Mouse (Mus musculus) neural tube, embryonic 15.5 days (tissue): Measurements from ENCODE around the gene Olfr1359. TPM values are rescaled to one million over a fixed set of nuclear protein-coding genes. Genes with fewer than 3 reads are reported as not detected.
A peak's percentile ranks its signal among the peaks of the same experiment; 100 is the strongest.
"Not testable (repeated sequence)": the region's sequence is repeated elsewhere in the genome, so short reads cannot be mapped to it uniquely, and the experiment has no call there.

ENCODE experiments used
- ATAC-seq: fragments of 200-750 bp; cut with Nextera tagmentation; 2 replicates; pipeline ENCODE4 v1.8.0; 2017; ENCODE audit warnings: mild to moderate bottlenecking, moderate TSS enrichment, moderate library complexity; ENCODE audit not compliant: low FRiP score
- H3K27ac ChIP-seq: fragments of 300-500 bp; sonication (generic); replicated peaks from 2 replicates; pipeline ENCODE4 v1.5.1; 2015; ENCODE audit warnings: mild to moderate bottlenecking, inconsistent platforms
- H3K27me3 ChIP-seq: fragments of 300-500 bp; sonication (generic); replicated peaks from 2 replicates; pipeline ENCODE4 v1.6.1; 2015; ENCODE audit warnings: inconsistent platforms
- H3K36me3 ChIP-seq: fragments of 300-500 bp; sonication (generic); 2 replicates; pipeline ENCODE4 v1.6.1; 2015; ENCODE audit warnings: inconsistent platforms
- H3K4me1 ChIP-seq: fragments of 300-500 bp; sonication (generic); 2 replicates; pipeline ENCODE4 v1.6.1; 2015; ENCODE audit warnings: inconsistent platforms
- H3K4me2 ChIP-seq: fragments of 300-500 bp; sonication (generic); 2 replicates; pipeline ENCODE4 v1.6.1; 2015; ENCODE audit warnings: inconsistent platforms, mild to moderate bottlenecking, moderate library complexity
- H3K4me3 ChIP-seq: fragments of 300-500 bp; sonication (generic); replicated peaks from 2 replicates; pipeline ENCODE4 v1.5.1; 2015; ENCODE audit warnings: mild to moderate bottlenecking, inconsistent platforms
- H3K9ac ChIP-seq: fragments of 300-500 bp; sonication (generic); replicated peaks from 2 replicates; pipeline ENCODE4 v1.6.1; 2015; ENCODE audit warnings: mild to moderate bottlenecking, inconsistent platforms
- H3K9me3 ChIP-seq: fragments of 300-500 bp; sonication (generic); replicated peaks from 2 replicates; pipeline ENCODE4 v1.6.1; 2016; ENCODE audit warnings: inconsistent platforms
- WGBS: fragments of 180-500 bp; shearing (Covaris S2); methylation state at CpG from one replicate; pipeline ENCODE4 v1.1.7; 2015; ENCODE audit warnings: mixed read lengths; 5-methylcytosine and 5-hydroxymethylcytosine counted together
- polyA plus RNA-seq: library from polyadenylated mRNA; unstranded; fragments of >200 nt; fragmentation: Nextera tagmentation; extraction: Ambion mirVana; gene quantifications from 2 replicates; pipeline ENCODE4 v1.2.1, GENCODE M21; 2015

Gene Olfr1359
- polyA plus RNA-seq, 1 experiment from 2014 or later = not detected

DNA sequence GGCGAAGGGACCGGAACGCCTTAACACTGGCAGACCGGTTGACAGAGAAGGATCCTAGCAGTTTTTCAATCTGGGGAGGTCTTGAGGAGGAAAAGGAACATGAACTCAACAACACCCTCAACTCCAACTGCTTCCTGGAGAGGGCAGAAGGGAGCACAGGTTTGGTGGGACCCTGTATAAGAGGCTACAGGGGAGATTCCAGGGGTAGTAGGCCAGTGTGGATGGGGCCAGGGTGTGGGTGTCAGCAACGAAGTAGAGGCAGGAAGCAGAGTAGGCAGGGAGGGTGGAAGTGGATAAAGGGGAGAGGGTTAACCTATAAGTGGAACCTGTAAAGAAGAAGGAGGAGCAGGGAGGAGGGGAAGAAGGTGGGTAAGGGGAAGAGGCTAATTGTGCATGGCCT is 35.6 kb downstream of the Olfr1359 start:
- H3K36me3 ChIP-seq = no peaks in the 10 kb centered on the region
- H3K27ac ChIP-seq = peak overlapping the region; percentile 96
- no peaks in the 10 kb centered on the region for H3K9me3 ChIP-seq
- peak overlapping the region; percentile 80; the same call in 1 of the 2 replicates for H3K4me2 ChIP-seq
- no peak overlapping the region for H3K4me3 ChIP-seq
- no peaks in the 10 kb centered on the region for H3K27me3 ChIP-seq
- 63% methylated on average over 5 of the region's 5 CpGs for WGBS
- H3K9ac ChIP-seq = no peak overlapping the region
- ATAC-seq = 0 out of 2 replicates have a peak, but pooled peaks have one; percentile 15
- H3K4me1 ChIP-seq = peaks cover 19% of the 10 kb centered on the region

DNA sequence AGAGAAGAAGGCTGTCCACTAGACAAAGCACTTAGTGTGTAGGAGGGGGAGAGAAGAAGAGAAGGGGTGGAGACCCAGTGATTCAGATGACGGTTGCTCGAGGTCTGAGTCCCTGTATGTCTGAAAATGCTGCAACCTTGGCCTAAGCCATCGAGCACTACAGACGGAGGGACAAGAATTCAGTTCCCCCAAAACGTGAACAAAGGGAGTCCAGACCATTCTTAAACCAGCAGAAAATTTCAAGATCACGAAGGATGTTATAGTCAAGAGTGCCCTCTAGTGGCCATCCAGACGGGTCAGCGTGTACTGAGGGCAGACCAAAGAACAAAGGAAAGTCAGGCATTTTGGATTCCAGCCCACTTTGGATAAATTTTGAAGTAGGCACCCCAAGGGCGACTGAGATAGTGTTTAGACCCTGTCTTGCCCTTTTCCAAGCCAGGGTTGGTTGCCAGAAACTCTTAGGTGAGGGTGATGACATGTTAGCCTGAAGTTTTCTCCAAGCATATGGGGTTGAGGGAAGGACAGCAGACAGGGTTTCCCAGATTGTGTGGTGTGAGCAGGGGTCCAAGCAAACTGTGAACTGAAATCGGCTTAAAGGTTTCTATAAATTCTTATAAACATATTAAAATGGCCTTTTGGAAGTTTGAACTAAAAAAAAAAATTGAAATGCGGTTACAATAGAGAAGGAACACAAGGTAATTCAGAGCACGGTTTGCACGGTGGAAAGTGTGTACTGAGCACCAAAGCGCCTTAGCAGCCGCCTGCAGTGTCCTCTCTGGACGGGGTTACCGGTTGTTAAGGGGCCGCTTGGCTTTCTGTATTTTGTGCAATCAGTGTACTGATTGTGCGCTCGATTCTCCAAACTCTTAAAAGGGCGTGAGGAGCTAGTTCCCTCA is 36.3 kb downstream of the Olfr1359 start:
- no peaks in the 10 kb centered on the region for H3K9me3 ChIP-seq
- H3K4me1 ChIP-seq = peaks cover 19% of the 10 kb centered on the region
- peak overlapping the region; percentile 43 for H3K4me3 ChIP-seq
- 0% methylated on average over 21 of the region's 21 CpGs for WGBS
- peak overlapping the region; percentile 96 for H3K27ac ChIP-seq
- no peaks in the 10 kb centered on the region for H3K36me3 ChIP-seq
- peak overlapping the region; percentile 67 for H3K9ac ChIP-seq
- peak; percentile 85 for ATAC-seq
- peak overlapping the region; percentile 80 for H3K4me2 ChIP-seq
- H3K27me3 ChIP-seq = no peaks in the 10 kb centered on the region

DNA sequence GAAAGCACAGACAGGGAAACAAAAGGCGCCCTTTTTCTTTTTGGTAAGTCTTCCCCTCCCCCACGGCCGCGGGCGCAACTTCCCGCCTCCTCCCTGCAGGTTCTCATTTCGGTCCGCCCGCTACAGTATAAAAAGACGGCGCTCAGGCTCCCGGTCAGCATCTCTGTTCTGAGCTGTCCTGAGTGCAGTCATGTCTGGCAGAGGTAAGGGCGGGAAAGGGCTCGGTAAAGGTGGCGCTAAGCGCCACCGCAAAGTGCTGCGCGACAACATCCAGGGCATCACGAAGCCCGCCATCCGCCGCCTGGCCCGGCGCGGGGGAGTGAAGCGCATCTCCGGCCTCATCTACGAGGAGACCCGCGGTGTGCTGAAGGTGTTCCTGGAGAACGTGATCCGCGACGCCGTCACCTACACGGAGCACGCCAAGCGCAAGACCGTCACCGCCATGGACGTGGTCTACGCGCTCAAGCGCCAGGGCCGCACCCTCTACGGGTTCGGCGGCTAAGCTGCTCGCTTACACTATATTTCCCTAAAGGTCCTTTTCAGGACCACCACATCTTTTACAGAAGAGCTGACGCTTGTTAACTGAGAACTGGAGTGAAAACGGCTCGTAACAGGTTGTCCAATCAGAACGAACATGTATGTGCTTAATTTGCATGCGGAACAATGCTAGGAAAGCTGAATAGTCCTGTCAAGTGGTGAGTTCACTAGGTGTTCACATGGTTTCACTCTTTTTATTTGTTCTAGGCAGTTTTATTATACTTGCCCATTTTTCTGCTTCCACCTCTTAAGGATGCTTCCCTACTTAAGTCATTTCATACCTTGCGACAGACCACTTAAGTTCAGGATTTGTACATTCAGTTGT is 37.2 kb downstream of the Olfr1359 start, which contains the start of gene Hist1h4j:
Hist1h4j (plus strand) TSS at position 159 of the 862 bp plus-strand sequence.
- peak within 1 kb of the TSS; percentile 80 for H3K4me2 ChIP-seq
- ATAC-seq = peak; percentile 93
- under 1% methylated on average over 46 of the region's 56 CpGs for WGBS
- not testable (repeated sequence) for H3K36me3 ChIP-seq, H3K27me3 ChIP-seq, H3K9me3 ChIP-seq
- peaks cover 19% of the 10 kb centered on the region for H3K4me1 ChIP-seq
- H3K9ac ChIP-seq = peak within 1 kb of the TSS; percentile 67
- H3K27ac ChIP-seq = peak within 1 kb of the TSS; percentile 96
- peak within 1 kb of the TSS; percentile 43 for H3K4me3 ChIP-seq

DNA sequence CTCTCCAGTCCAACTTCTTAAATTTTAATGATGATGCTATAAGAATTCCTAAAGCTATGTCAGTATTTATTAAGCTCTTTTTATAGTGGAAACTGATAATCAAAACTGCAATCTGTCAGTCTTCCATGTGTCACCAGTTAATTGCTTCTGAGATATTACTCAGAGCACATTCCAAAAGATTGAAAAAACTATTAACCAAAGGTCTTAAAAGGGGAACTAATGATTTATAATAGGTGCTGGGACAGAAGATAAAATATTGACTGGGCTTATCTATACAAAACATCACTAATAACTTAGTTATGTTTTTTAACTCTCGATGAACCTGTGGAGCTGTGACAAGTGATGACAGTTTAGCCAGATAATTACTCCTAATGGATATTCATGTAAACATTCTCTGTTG is 47.1 kb downstream of the Olfr1359 start:
- H3K4me3 ChIP-seq = no peak overlapping the region
- no peak overlapping the region for H3K4me2 ChIP-seq
- ATAC-seq = no peak
- no peaks in the 10 kb centered on the region for H3K36me3 ChIP-seq
- peaks cover 14% of the 10 kb centered on the region for H3K4me1 ChIP-seq
- H3K27ac ChIP-seq = no peak overlapping the region
- H3K27me3 ChIP-seq = no peaks in the 10 kb centered on the region
- H3K9me3 ChIP-seq = no peaks in the 10 kb centered on the region
- H3K9ac ChIP-seq = no peak overlapping the region
- WGBS = 92% methylated on average over 1 of the region's 1 CpGs

DNA sequence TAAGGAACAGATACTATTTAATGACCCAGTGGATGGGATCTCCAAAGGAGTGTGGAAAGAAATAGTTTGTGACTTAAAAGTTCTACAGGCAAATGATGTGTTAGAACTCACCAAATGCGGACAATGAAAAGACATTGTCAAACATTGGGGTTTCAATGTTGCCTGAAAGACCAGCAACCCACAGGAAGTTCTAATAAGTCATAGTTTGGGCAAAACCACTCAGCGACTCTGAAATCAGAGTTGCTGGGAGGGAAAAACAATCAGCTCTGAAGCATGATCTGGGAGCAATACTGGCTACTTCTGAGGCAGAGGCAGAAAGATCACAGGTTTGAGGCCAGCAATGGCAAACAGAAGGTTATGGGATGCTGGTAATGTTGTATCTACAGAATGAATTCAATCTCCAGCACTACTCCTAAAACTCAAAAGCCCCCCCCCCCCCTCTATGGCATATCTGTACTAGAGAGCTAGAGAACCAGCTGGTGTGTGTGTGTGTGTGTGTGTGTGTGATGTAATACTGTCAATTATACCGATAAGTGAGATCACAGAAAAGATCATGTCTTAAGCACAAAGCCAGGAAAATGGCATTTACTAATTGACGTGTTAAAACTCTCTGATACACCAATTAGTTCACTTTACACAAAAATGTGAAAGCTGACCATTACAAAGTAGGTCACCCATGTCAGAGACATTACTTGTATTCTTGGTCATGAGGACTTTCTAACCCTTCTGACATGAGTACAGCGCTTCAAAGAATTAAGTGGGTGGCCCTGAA is 51.7 kb downstream of the Olfr1359 start:
- peaks cover 24% of the 10 kb centered on the region for H3K4me1 ChIP-seq
- no peaks in the 10 kb centered on the region for H3K9me3 ChIP-seq
- peak overlapping the region; percentile 55 for H3K9ac ChIP-seq
- 7% methylated on average over 5 of the region's 5 CpGs for WGBS
- peak overlapping the region; percentile 89 for H3K27ac ChIP-seq
- H3K4me3 ChIP-seq = peak overlapping the region; percentile 48
- H3K4me2 ChIP-seq = peak overlapping the region; percentile 71
- H3K27me3 ChIP-seq = no peaks in the 10 kb centered on the region
- no peak for ATAC-seq
- no peaks in the 10 kb centered on the region for H3K36me3 ChIP-seq

DNA sequence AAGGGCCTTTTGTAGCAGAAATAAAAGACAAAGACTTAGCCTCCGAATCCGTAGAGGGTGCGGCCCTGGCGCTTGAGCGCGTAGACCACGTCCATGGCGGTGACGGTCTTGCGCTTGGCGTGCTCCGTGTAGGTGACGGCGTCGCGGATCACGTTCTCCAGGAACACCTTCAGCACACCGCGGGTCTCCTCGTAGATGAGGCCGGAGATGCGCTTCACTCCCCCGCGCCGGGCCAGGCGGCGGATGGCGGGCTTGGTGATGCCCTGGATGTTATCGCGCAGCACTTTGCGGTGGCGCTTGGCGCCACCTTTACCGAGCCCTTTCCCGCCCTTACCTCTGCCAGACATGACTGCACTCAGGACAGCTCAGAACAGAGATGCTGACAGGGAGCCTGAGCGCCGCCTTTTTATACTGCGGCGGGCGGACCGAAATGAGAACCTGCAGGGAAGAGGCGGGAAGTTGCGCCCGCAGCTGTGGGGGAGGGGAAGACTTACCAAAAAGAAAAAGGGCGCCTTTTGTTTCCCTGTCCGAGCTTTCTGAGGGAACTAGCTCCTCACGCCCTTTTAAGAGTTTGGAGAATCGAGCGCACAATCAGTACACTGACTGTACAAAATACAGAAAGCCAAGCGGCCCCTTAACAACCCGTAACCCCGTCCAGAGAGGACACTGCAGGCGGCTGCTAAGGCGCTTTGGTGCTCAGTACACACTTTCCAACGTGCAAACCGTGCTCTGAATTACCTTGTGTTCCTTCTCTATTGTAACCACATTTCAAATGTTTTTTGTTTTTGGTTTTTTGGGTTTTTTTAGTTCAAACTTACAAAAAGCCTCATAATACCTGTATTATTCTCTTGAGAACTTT is 52.5 kb downstream of the Olfr1359 start, which contains the start of gene Hist1h4k:
Hist1h4k (minus strand) TSS at position 347 of the 859 bp plus-strand sequence.
- Histone ChIP-seq H3K4me2 (peak within 1 kb of the TSS; percentile 71), H3K9ac (peak within 1 kb of the TSS; percentile 55), H3K27ac (peak within 1 kb of the TSS; percentile 89), H3K4me1 (peaks cover 28% of the 10 kb centered on the region), H3K4me3 (peak within 1 kb of the TSS; percentile 48)
- peak; percentile 90 for ATAC-seq
- not testable (repeated sequence) for H3K9me3 ChIP-seq, H3K27me3 ChIP-seq, H3K36me3 ChIP-seq
- WGBS = 0% methylated on average over 42 of the region's 56 CpGs

DNA sequence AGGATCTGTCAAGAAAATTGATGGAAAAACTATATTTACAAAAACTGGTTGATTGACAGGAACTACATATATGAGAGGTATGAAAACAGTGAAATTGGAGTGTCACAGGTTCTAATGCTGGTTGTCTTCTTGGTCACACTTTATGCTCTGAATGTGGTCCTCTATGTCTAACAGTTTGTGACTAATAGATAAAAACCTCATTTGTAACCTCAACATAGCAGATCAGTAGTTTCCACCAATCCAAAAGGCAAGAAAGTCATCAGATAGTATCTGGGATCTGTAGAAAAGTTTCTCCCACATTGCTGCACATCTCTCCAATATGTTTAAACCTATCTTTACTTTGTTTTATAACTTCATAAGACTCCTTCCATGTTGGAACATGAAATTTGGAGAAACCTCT is 53.5 kb downstream of the Olfr1359 start:
- Histone ChIP-seq H3K4me2 (no peak overlapping the region), H3K4me1 (peaks cover 28% of the 10 kb centered on the region), H3K4me3 (no peak overlapping the region), H3K27ac (no peak overlapping the region), H3K36me3 (no peaks in the 10 kb centered on the region), H3K9ac (no peak overlapping the region), H3K9me3 (no peaks in the 10 kb centered on the region), H3K27me3 (no peaks in the 10 kb centered on the region)
- ATAC-seq = no peak

DNA sequence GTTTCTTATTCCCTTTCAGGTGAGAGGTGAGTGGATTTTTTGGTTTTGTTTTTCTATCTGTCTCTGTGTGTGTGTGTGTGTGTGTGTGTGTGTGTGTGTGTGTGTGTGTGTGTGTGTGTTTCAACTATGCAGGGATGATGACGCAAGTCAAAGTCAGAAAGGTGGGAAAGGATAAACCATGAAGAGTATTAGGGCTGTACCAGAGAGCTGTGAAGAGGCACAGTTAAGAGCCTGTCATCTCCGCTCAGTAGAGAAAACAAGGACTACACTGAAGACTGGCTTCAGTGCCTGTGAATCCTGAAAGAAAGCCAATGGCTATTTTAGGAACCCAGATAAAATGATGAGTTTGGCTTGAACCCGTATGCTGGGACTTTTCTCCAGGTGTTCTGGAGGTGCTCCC is 53.9 kb downstream of the Olfr1359 start:
- H3K4me2 ChIP-seq = no peak overlapping the region
- ATAC-seq = no peak
- H3K9me3 ChIP-seq = no peaks in the 10 kb centered on the region
- H3K36me3 ChIP-seq = no peaks in the 10 kb centered on the region
- peaks cover 28% of the 10 kb centered on the region for H3K4me1 ChIP-seq
- H3K4me3 ChIP-seq = no peak overlapping the region
- H3K9ac ChIP-seq = no peak overlapping the region
- H3K27me3 ChIP-seq = no peaks in the 10 kb centered on the region
- no peak overlapping the region; the same call in 1 of the 2 replicates for H3K27ac ChIP-seq
- 70% methylated on average over 3 of the region's 3 CpGs for WGBS

DNA sequence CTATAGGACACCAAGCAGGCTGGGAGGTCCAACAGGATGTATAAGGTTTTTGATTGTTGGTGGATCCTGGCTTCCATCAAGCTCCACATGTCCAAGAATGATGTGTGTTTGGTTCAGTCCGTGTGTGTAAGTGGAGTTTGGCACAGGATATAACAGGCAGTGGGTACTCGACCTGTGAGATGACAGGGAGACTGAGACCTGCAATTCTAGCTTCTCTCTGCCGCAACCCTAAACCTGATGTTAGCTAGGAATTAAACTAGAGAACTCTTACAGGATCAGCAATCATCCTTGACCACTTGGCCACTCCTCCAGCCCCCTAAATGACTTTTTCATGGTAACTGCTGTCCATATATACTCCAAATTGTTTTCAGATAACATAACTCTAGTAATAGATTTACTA is 54.4 kb downstream of the Olfr1359 start:
- no peak overlapping the region for H3K4me3 ChIP-seq
- ATAC-seq = no peak
- H3K4me1 ChIP-seq = peaks cover 28% of the 10 kb centered on the region
- H3K9ac ChIP-seq = no peak overlapping the region
- no peaks in the 10 kb centered on the region for H3K27me3 ChIP-seq
- no peak overlapping the region; the same call in 1 of the 2 replicates for H3K27ac ChIP-seq
- H3K9me3 ChIP-seq = no peaks in the 10 kb centered on the region
- no peak overlapping the region for H3K4me2 ChIP-seq
- WGBS = 53% methylated on average over 3 of the region's 3 CpGs
- no peaks in the 10 kb centered on the region for H3K36me3 ChIP-seq

DNA sequence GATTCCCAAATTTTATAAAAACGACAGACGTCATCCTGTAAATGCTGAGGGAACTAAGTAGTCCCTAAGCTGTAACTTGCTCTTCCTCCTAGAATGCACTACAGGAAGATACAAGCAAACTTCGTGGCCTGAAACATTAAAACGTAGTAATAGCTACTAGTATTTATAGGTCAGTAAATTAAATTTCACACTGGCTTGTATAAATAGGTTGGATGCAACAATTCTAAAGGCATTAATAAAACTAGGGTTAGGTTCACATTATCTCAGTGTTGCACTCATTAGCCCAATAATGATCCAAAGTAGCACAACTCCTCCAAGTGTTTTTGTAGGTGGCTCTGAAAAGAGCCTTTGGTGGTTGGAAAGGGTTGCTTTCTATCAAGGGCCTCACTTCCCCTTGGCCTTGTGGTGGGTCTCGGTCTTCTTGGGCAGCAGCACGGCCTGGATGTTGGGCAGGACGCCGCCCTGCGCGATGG is 55.2 kb downstream of the Olfr1359 start:
- H3K4me3 ChIP-seq = peak overlapping the region; percentile 48
- H3K9ac ChIP-seq = peak overlapping the region; percentile 58
- H3K27ac ChIP-seq = peak overlapping the region; percentile 92
- H3K9me3 ChIP-seq = no peaks in the 10 kb centered on the region
- peak overlapping the region; percentile 80 for H3K4me2 ChIP-seq
- ATAC-seq = no peak
- H3K4me1 ChIP-seq = peaks cover 28% of the 10 kb centered on the region
- 3% methylated on average over 10 of the region's 10 CpGs for WGBS
- no peaks in the 10 kb centered on the region for H3K36me3 ChIP-seq
- H3K27me3 ChIP-seq = no peaks in the 10 kb centered on the region
